Mouse (Mus musculus) embryonic facial prominence, embryonic 14.5 days (tissue): ENCODE measurements around the gene Med12l. TPM values are rescaled to one million over a fixed set of nuclear protein-coding genes. Genes with fewer than 3 reads are reported as not detected.

ENCODE experiments used
- ATAC-seq: fragments of 200-750 bp; cut with Nextera tagmentation; 2 replicates; pipeline ENCODE4 v1.8.0; 2017; ENCODE audit warnings: low read depth, moderate number of reproducible peaks, moderate TSS enrichment
- DNase-seq: peaks from one replicate; pipeline ENCODE4 v3.0.0-alpha.2; 2015; ENCODE audit warnings: low spot score
- H3K27ac ChIP-seq: fragments of 300-500 bp; sonication (generic); replicated peaks from 2 replicates; pipeline ENCODE4 v1.5.1; 2014; ENCODE audit warnings: low read depth, mild to moderate bottlenecking, low read length, moderate library complexity
- H3K27me3 ChIP-seq: fragments of 300-500 bp; sonication (generic); replicated peaks from 2 replicates; pipeline ENCODE4 v1.6.1; 2014; ENCODE audit warnings: low read length; ENCODE audit not compliant: control insufficient read depth, insufficient read depth
- H3K36me3 ChIP-seq: fragments of 300-500 bp; sonication (generic); 2 replicates; pipeline ENCODE4 v1.6.1; 2014; ENCODE audit warnings: low read length, mixed read lengths; ENCODE audit not compliant: control insufficient read depth, insufficient read depth
- H3K4me1 ChIP-seq: fragments of 300-500 bp; sonication (generic); 2 replicates; pipeline ENCODE4 v1.6.1; 2014; ENCODE audit warnings: antibody characterized with exemption, low read length; ENCODE audit not compliant: control insufficient read depth, insufficient read depth
- H3K4me2 ChIP-seq: fragments of 300-500 bp; sonication (generic); 2 replicates; pipeline ENCODE4 v1.6.1; 2014; ENCODE audit warnings: low read depth, mild to moderate bottlenecking, low read length, moderate library complexity, mixed read lengths
- H3K4me3 ChIP-seq: fragments of 300-500 bp; sonication (generic); 2 replicates; pipeline ENCODE4 v1.5.1; 2014; ENCODE audit warnings: low read depth, mild to moderate bottlenecking, low read length
- H3K9ac ChIP-seq: fragments of 300-500 bp; sonication (generic); 2 replicates; pipeline ENCODE4 v1.6.1; 2014; ENCODE audit warnings: low read depth, mild to moderate bottlenecking, low read length, moderate library complexity, mixed read lengths
- H3K9me3 ChIP-seq: fragments of 300-500 bp; sonication (generic); 2 replicates; pipeline ENCODE4 v1.6.1; 2016; ENCODE audit warnings: low read length; ENCODE audit not compliant: control insufficient read depth
- WGBS: fragments of 180-500 bp; shearing (Covaris S2); extraction: QIAGEN DNeasy Blood & Tissue Kit; methylation state at CpG from one replicate; pipeline ENCODE4 v1.1.7; 2014; 5-methylcytosine and 5-hydroxymethylcytosine counted together
- polyA plus RNA-seq: library from polyadenylated mRNA; unstranded; fragments of >200 nt; fragmentation: Nextera tagmentation; extraction: Ambion mirVana; gene quantifications from 2 replicates; pipeline ENCODE4 v1.2.1, GENCODE M21; 2014

The Med12l gene
- polyA plus RNA-seq, 1 experiment from 2014 or later, result 3.3 TPM

DNA sequence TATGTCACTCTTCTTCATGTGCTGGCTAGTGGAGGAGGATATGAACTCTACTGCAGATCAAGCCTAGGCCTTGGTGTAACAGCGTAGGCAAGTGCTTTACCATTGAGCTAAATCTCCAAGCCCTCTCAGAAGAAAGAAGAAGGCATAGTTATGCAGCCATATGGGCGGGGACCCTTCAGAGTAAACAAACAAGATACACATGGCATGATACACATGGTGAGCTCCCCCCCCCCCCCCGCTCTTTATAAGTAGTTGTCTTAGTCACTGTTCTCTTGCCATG is 272.6 kb downstream of the Med12l start:
- Histone ChIP-seq H3K4me2 (no peak overlapping the region), H3K27ac (no peak overlapping the region), H3K9me3 (no peaks in the 10 kb centered on the region), H3K4me3 (no peak overlapping the region), H3K4me1 (no peaks in the 10 kb centered on the region), H3K36me3 (0 out of 2 replicates have a peak, but pooled peaks cover 4% of the 10 kb centered on the region), H3K27me3 (no peaks in the 10 kb centered on the region), H3K9ac (no peak overlapping the region)
- ATAC-seq (no peak), DNase-seq (no peak)
- 89% methylated on average over 2 of the region's 3 CpGs for WGBS

DNA sequence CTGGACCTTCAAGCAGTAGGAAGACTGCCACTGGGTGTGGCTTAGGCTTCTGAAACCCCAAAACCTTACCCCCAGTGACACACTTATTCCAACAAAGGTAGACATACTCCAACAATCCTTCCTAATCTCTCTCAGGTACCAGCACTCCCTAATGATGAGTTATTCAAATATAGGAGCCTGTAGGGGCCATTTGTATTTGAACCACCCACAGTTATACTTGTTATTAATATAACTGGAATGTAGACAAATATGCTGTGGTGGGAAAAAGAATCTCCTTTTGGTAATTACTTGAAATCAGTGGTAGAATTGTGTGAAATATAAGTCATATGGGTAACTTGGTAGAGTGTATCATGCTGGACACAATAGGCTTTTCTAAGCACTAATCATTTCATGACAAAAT is 273.0 kb downstream of the Med12l start:
- no peaks in the 10 kb centered on the region for H3K27me3 ChIP-seq
- no peak overlapping the region for H3K4me2 ChIP-seq
- H3K9me3 ChIP-seq, result no peaks in the 10 kb centered on the region
- DNase-seq (no peak), ATAC-seq (no peak)
- 0 out of 2 replicates have a peak, but pooled peaks cover 4% of the 10 kb centered on the region for H3K36me3 ChIP-seq
- no peak overlapping the region for H3K9ac ChIP-seq
- H3K4me1 ChIP-seq, result no peaks in the 10 kb centered on the region
- H3K4me3 ChIP-seq, result no peak overlapping the region
- no peak overlapping the region for H3K27ac ChIP-seq

DNA sequence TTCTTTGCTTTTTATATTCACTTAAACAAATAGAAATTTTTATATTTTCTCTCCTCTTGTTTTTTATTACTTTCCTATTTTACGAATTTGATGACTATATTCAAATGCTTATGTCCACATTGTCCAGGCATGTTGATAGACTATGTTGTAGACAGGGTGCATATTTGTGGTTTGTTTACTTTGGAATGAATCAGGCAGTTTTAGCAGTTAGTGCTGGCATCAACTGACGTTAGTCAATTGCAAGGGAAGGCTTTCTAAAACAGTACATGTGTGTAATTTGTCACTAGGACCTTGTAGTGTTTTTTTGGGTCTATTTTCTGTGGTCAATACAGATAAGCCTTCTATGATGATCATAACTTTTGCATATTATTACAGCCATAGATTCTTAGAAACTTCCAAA is 284.9 kb downstream of the Med12l start:
- Histone ChIP-seq H3K9ac (no peak overlapping the region), H3K4me2 (no peak overlapping the region), H3K4me1 (no peaks in the 10 kb centered on the region), H3K27me3 (no peaks in the 10 kb centered on the region), H3K27ac (no peak overlapping the region), H3K36me3 (no peaks in the 10 kb centered on the region), H3K4me3 (no peak overlapping the region), H3K9me3 (no peaks in the 10 kb centered on the region)
- ATAC-seq (no peak), DNase-seq (peak; percentile 27)
- 49% methylated on average over 2 of the region's 2 CpGs for WGBS

DNA sequence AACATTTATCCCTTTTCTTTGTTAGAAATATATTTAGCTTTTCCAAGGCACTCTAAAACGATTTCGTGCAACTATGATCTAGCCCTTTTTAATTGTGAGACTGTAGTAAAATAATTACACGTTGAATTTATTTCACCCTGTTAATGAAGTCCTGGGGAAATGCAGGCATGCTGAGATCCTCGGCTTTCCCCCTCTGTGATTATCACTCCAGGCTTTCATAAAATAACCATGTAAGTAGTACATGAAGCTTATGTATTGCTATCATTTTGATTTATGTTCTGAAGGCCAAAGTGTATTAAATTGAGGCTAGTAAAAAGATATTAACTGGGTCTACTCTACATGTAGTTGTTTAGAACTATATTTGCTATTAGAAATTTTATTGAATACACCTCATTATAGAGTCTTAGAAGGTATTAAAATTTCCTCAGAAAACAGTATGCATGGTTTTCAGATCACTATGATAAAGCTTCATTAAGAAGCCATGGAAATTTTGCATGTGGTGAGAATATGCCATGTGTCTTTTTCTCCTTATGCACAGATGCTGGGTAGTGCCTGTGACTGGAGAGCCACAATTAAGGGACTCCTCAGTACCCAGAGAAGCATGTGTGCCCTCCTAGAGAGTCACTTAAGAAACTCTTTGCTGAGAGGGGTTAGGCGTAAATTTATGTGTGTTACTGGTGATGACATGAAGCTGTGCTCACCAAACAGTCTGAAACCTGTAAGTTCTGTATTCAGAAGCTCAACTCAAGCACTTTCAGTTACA is 288.0 kb downstream of the Med12l start:
- Histone ChIP-seq H3K4me1 (peaks cover 4% of the 10 kb centered on the region), H3K27ac (no peak overlapping the region), H3K4me2 (no peak overlapping the region), H3K4me3 (no peak overlapping the region), H3K27me3 (no peaks in the 10 kb centered on the region), H3K36me3 (no peaks in the 10 kb centered on the region), H3K9ac (no peak overlapping the region), H3K9me3 (no peaks in the 10 kb centered on the region)
- no peak for DNase-seq
- 83% methylated on average over 5 of the region's 5 CpGs for WGBS
- ATAC-seq, result no peak

DNA sequence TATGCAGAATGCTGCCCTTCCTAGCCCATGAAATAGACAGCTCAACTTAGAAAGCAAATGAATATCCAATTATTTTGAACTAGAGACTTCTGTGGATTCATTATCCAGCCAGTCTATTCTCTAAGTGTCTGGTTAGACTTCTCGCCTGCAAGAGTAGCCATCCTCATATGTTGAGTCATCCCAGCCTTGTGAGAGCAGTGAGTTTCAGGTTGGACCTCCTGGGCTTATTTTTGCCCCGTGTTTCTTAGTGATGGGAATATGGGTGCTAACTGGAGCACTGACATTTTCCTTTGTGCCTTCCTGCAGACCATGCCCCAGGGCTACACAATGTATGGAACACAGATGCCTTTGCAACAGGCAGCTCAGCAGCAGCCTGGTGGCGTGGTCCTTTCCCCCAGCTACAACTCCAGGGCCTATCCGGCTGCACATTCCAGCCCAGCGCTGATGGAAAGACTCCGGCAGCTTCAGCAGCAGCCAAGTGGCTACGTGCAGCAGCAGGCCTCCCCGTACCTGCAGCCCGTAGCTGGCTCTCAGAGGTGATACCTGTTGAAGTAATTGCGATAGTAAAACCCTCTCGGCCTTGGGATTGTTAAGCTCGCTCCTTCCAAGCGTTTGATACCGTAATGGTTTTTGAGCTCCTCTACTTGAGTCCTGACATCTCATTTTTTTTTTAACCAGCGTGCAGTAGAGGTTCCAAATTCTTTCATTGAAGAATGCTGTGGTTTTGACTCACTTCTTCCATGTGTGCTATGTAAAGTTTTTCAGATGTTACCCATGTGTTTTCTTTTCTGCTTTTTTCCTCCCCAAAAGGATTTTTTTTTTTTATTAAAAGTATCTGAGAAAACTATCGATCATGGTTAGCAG is 290.3 kb downstream of the Med12l start:
- peak; percentile 64 for DNase-seq
- Histone ChIP-seq H3K9me3 (no peaks in the 10 kb centered on the region), H3K27ac (peak overlapping the region; percentile 77), H3K4me1 (peaks cover 4% of the 10 kb centered on the region), H3K9ac (no peak overlapping the region), H3K4me2 (peak overlapping the region; percentile 35), H3K27me3 (no peaks in the 10 kb centered on the region), H3K36me3 (no peaks in the 10 kb centered on the region), H3K4me3 (no peak overlapping the region)
- 46% methylated on average over 16 of the region's 16 CpGs for WGBS
- ATAC-seq, result no peak; the same call in 1 of the 2 replicates

DNA sequence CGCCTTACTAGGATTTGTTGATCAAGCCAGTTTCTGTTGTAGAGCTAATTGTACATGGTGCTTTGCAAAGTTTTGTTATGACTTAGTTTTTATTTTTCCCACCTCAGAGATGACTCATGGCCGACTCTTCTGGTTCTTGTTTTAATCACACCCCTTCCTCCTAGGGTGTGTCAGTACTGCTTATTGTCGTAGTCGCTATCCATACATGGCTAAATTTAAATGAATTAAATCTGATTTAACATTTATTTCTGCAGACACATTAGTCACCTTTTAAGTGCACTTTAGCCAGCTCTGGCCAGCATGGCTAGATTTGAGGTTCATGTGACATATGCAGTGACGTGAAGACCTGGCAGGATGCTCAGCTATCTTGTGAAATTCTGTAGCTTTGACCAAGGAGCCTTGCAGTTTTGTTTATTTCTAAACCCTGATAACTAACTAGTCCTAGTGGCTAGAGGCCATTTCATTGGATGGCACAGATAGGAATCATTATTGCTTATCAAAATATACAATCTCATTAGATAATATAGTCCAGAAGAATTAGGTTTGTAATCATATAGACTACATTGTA is 291.0 kb downstream of the Med12l start:
- Histone ChIP-seq H3K9ac (no peak overlapping the region), H3K9me3 (no peaks in the 10 kb centered on the region), H3K4me2 (no peak overlapping the region), H3K4me1 (peaks cover 4% of the 10 kb centered on the region), H3K36me3 (no peaks in the 10 kb centered on the region), H3K27ac (no peak overlapping the region), H3K27me3 (no peaks in the 10 kb centered on the region), H3K4me3 (no peak overlapping the region)
- WGBS, result 68% methylated on average over 5 of the region's 5 CpGs
- DNase-seq (no peak), ATAC-seq (no peak)

DNA sequence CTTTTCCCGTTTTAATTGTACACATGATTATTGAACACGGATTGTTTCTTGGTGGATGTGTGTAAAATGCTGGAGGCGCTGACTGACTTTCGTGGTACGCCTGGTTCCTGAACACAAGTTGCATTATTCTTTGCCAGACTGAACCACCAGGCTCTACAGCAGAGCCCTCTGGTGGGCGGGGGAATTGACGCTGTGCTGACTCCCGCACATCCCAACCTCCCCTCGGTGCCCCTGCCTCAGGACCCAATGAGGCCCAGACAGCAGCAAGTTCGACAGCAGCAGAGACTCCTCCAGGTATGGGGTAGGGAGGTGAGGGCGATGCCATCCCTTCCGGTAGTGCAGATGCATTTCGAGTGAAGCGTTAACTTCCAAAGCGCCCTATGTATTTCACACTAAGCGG is 292.0 kb downstream of the Med12l start:
- ATAC-seq, result no peak
- Histone ChIP-seq H3K27ac (no peak overlapping the region), H3K9ac (no peak overlapping the region), H3K36me3 (no peaks in the 10 kb centered on the region), H3K4me1 (peaks cover 4% of the 10 kb centered on the region), H3K4me2 (no peak overlapping the region), H3K4me3 (no peak overlapping the region), H3K27me3 (no peaks in the 10 kb centered on the region), H3K9me3 (no peaks in the 10 kb centered on the region)
- DNase-seq, result no peak
- 85% methylated on average over 16 of the region's 16 CpGs for WGBS

DNA sequence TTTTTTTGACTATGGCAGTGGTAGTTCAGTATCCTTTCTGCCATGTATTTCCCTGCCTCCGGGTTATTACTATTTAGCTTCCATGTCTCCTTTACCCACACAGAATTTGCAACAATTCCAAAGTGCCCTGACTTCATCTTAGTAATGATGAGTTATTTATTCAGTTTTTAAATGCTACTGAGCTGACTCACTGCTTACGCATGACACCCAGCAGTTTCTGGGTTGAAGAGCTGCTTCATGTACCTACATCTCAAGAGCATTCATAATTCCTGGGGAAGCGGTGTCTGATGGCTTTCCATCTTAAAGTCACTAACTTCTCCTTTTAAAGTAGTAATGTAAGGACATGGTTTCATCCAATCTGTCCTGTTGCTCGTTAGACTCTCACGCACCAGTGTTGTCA is 299.3 kb downstream of the Med12l start:
- H3K4me3 ChIP-seq, result no peak overlapping the region
- H3K9ac ChIP-seq, result no peak overlapping the region
- ATAC-seq (no peak), DNase-seq (no peak)
- no peaks in the 10 kb centered on the region for H3K27me3 ChIP-seq
- no peak overlapping the region for H3K27ac ChIP-seq
- no peak overlapping the region for H3K4me2 ChIP-seq
- no peaks in the 10 kb centered on the region for H3K9me3 ChIP-seq
- H3K36me3 ChIP-seq, result no peaks in the 10 kb centered on the region
- WGBS, result 91% methylated on average over 5 of the region's 5 CpGs
- H3K4me1 ChIP-seq, result no peaks in the 10 kb centered on the region
